Mouse (Mus musculus): ENCODE results near the gene Ss18l1.

- no peak for TF ChIP-seq POLR2A (IDR thresholded peaks at IDR 0.05; ENCODE audit: low read depth, low read length)
- TF ChIP-seq CTCF (conservative IDR thresholded peaks at IDR 0.05; ENCODE audit: insufficient read depth, insufficient read length, low read depth, low read length) = no peak
Measured at GRCm38 (mm10) chr2:180020091-180020661, 22.1 kb upstream of the Ss18l1 start.

Measured in kidney, adult 2 months (tissue).